Mouse (Mus musculus): ENCODE data around the gene Pex14. TPM values are rescaled to one million over a fixed set of nuclear protein-coding genes. Genes with fewer than 3 reads are reported as not detected.

Gene Pex14
- 49.8 and 53.9 TPM in 2 replicates for polyA plus RNA-seq (2016; fragmentation: Nextera tagmentation; extraction: Ambion mirVana)

DNA sequence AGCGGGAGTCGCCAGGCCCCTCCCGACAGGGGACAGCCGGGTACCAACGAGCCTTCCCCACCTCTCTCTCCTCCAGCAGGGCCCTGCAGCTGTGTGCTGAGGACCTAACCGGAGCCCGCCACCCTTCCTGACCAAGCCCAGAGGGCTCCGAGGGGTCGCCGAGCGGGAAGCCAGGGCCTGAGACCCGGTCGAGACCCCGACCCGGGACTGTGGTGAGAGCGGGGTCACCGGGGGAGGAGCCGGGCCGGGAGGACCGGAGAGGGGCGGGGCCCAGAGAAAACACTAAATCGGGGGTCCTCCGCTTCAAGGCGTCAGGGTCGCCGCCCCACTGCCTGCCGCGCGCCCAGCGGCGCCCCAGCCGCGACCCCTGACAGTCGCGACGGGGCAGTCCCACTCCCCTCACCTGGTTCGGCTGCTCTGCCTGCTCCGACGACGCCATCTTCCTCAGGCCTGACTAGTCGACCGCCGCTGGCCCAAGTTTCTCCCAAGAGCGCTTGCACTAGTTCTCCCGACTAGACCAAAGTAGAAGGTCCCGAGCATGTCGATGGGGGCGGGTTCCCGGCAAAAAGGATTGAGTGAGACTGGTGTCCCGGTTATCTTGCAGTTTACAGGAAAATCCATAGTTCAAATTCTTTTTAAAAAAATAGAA lies at the start of gene Pex14:
Pex14 (minus strand) TSS at position 508 of the 649 bp plus-strand sequence.
- WGBS, result under 1% methylated on average over 48 of the region's 50 CpGs
- Histone ChIP-seq H3K27me3 (no peaks in the 10 kb centered on the region), H3K4me3 (peak within 1 kb of the TSS; percentile 100), H3K36me3 (no peaks in the 10 kb centered on the region), H3K4me1 (peaks cover 19% of the 10 kb centered on the region), H3K4me2 (replicated peaks) (peak within 1 kb of the TSS; percentile 96), H3K27ac (replicated peaks) (0 out of 2 replicates have a peak within 1 kb of the TSS, but pooled peaks have one; percentile 52), H3K9me3 (no peaks in the 10 kb centered on the region), H3K9ac (replicated peaks) (peak within 1 kb of the TSS; percentile 95)
- ATAC-seq (ENCODE audit: low FRiP score, low read depth), result peak; percentile 72

- Histone ChIP-seq H3K9ac (replicated peaks) (no peak overlapping the region), H3K27ac (replicated peaks) (no peak overlapping the region), H3K36me3 (peaks cover 49% of the 10 kb centered on the region), H3K4me1 (no peaks in the 10 kb centered on the region), H3K4me3 (no peak overlapping the region), H3K27me3 (no peaks in the 10 kb centered on the region), H3K9me3 (0 out of 2 replicates have a peak, but pooled peaks cover 3% of the 10 kb centered on the region), H3K4me2 (replicated peaks) (no peak overlapping the region)
- WGBS, result 84% methylated on average over 9 of the region's 9 CpGs
- no peak for ATAC-seq (ENCODE audit: low FRiP score, low read depth)
Measured at GRCm38 (mm10) chr4:149149196-149149595, 49.5 kb upstream of the Pex14 start.

DNA sequence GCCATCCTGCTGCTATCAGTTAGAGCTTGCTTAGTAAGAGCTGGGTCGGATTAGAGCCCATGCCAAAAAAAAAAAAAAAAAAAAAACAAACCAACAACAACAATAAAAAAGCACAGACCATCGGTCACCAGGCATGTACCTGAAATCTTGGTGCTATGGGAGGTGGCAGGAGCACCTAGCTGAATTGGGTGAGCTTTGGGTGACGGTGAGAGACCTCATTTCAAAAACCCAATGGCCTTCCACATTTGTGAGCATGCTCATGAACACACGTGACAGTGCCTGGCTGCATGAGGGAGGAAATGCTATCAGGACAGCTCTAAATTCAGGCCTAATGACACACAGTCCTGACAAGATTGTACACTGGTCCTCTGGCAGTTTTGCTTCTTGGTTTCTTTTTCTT lies 48.4 kb upstream of the Pex14 start:
- no peak for ATAC-seq (ENCODE audit: low FRiP score, low read depth)
- Histone ChIP-seq H3K4me3 (no peak overlapping the region), H3K27me3 (no peaks in the 10 kb centered on the region), H3K27ac (replicated peaks) (no peak overlapping the region), H3K9me3 (0 out of 2 replicates have a peak, but pooled peaks cover 3% of the 10 kb centered on the region), H3K36me3 (peaks cover 38% of the 10 kb centered on the region), H3K9ac (replicated peaks) (no peak overlapping the region), H3K4me2 (replicated peaks) (no peak overlapping the region), H3K4me1 (no peaks in the 10 kb centered on the region)
- WGBS, result 77% methylated on average over 4 of the region's 4 CpGs

DNA sequence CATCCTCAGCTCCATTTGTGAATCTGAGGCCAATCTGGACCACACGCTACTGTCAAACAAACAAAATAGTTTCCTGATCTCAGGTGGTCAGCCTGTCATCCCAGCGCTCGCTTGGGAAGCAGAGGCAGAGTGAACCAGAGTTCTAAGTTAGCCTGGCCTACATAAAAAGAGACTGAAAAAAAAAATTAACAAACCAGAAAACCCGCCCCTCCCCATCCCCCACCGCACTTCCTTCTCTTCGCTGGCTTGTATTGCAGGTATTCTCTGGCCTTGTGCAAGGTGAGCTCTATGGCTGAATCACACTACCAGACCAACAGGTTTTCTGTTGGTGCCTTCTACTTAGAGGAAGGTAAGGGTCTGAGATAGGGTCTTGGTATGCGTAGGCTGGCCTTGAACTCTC lies 47.9 kb upstream of the Pex14 start:
- no peak for ATAC-seq (ENCODE audit: low FRiP score, low read depth)
- Histone ChIP-seq H3K27ac (replicated peaks) (no peak overlapping the region), H3K27me3 (no peaks in the 10 kb centered on the region), H3K9me3 (0 out of 2 replicates have a peak, but pooled peaks cover 3% of the 10 kb centered on the region), H3K4me1 (no peaks in the 10 kb centered on the region), H3K36me3 (peaks cover 32% of the 10 kb centered on the region), H3K4me2 (replicated peaks) (no peak overlapping the region), H3K4me3 (no peak overlapping the region), H3K9ac (replicated peaks) (no peak overlapping the region)
- 89% methylated on average over 7 of the region's 7 CpGs for WGBS

GRCm38 (mm10) chr4:149145151-149145550 lies 45.5 kb upstream of the Pex14 start:
- no peak overlapping the region for H3K27ac ChIP-seq (replicated peaks)
- no peaks in the 10 kb centered on the region for H3K27me3 ChIP-seq
- no peaks in the 10 kb centered on the region for H3K9me3 ChIP-seq

DNA sequence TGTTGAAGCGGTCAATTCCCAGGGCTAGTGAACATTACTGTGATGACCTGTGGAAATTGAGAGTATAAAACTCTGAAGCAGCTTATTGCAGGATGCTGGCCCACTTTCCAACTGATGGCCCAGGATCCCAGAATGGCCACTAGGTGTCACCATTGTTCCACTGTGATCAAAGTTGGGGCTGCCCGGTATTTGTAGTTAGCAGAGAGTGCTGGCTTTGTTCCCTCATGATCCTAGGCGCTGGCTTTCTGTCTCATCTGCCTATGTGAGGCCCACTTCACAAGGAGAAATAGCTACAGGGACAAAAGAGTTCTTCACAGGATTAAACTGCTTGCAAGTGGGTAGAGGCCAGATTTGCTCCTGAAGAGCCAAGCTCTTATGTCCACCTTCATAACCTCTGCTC lies 44.8 kb upstream of the Pex14 start:
- peaks cover 1% of the 10 kb centered on the region for H3K36me3 ChIP-seq
- H3K9ac ChIP-seq (replicated peaks), result no peak overlapping the region
- no peaks in the 10 kb centered on the region for H3K27me3 ChIP-seq
- 0 out of 2 replicates have a peak overlapping the region, but pooled peaks have one; percentile 11 for H3K27ac ChIP-seq (replicated peaks)
- no peaks in the 10 kb centered on the region for H3K4me1 ChIP-seq
- H3K4me3 ChIP-seq, result no peak overlapping the region
- peak; percentile 87 for ATAC-seq (ENCODE audit: low FRiP score, low read depth)
- no peak overlapping the region for H3K4me2 ChIP-seq (replicated peaks)
- H3K9me3 ChIP-seq, result no peaks in the 10 kb centered on the region
- whole genome bisulfite sequencing, result 6% methylated on average over 3 of the region's 3 CpGs

More at GRCm38 (mm10) chr4:149145151-149145550, 45.5 kb upstream of the Pex14 start:
- WGBS, result 75% methylated on average over 4 of the region's 4 CpGs
- no peak for ATAC-seq (ENCODE audit: low FRiP score, low read depth)
- Histone ChIP-seq H3K4me3 (no peak overlapping the region), H3K4me2 (replicated peaks) (no peak overlapping the region), H3K9ac (replicated peaks) (no peak overlapping the region), H3K4me1 (no peaks in the 10 kb centered on the region), H3K36me3 (peaks cover 8% of the 10 kb centered on the region)

GRCm38 (mm10) chr4:149143594-149143993 lies 43.9 kb upstream of the Pex14 start:
- WGBS, result 29% methylated on average over 4 of the region's 4 CpGs
- H3K27me3 ChIP-seq, result no peaks in the 10 kb centered on the region
- no peaks in the 10 kb centered on the region for H3K9me3 ChIP-seq
- no peak overlapping the region for H3K27ac ChIP-seq (replicated peaks)
- ATAC-seq (ENCODE audit: low FRiP score, low read depth), result no peak
- H3K9ac ChIP-seq (replicated peaks), result no peak overlapping the region
- no peak overlapping the region for H3K4me3 ChIP-seq
- no peaks in the 10 kb centered on the region for H3K36me3 ChIP-seq
- no peak overlapping the region for H3K4me2 ChIP-seq (replicated peaks)
- no peaks in the 10 kb centered on the region for H3K4me1 ChIP-seq

DNA sequence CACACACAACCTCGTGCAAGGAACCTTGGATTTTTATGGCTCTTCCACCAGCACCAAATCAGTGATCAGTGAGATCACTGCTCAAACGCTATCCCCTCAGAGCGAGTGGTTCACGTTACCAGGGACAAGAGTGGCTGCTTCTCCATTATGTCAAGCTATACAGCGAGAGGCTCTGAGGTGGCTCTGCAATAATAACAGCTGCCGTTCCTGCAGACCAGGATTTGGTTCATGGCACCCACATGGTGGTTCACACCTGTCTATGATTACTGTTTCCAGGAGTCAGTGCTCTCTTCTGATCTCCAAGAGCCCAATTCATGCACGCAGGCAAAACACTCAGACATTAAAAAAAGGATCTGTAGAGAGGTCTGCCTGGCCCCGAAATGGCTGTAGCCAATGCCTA lies 38.8 kb upstream of the Pex14 start:
- no peak overlapping the region for H3K4me2 ChIP-seq (replicated peaks)
- no peak for ATAC-seq (ENCODE audit: low FRiP score, low read depth)
- peaks cover 7% of the 10 kb centered on the region for H3K4me1 ChIP-seq
- WGBS, result 83% methylated on average over 8 of the region's 8 CpGs
- no peak overlapping the region for H3K9ac ChIP-seq (replicated peaks)
- no peak overlapping the region for H3K4me3 ChIP-seq
- no peak overlapping the region for H3K27ac ChIP-seq (replicated peaks)
- H3K36me3 ChIP-seq, result no peaks in the 10 kb centered on the region
- H3K27me3 ChIP-seq, result no peaks in the 10 kb centered on the region
- no peaks in the 10 kb centered on the region for H3K9me3 ChIP-seq

DNA sequence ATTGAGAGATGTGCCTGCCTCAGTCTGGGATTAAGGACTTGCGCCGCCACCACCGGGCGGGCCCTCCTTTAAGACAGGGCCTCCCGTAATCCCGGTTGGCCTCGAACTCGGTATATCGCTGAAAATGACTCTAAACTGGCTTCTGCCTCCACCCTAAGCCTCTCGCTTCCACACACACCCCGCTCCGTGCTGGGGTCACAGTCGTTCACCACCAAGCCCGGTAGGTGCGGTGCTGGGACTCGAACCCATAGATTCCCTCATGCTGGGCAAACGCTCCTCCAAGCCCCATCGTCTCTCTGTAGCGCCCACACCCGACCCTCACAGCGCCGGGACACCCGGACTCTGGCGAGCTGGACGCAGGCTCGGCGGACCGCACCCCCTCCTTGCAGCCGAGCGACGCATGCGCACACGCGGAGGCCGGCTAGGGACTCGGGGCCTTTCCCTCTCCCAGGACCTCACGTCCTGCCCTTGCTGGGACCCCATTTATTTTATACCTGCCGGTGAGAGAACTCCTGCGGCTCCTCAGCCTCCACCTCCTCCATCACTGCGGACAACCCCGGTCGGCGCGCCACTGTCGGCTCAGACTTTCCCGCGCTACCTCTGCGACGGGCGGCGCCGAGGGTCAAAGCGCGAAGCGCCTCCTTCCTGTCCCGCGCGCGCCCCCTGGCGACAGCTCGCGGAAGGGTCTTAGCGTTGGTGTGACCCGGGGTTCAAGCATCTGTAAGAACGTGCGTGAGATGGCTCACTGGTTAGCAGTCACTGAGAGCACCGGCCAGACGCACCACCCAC lies 37.5 kb upstream of the Pex14 start, which contains the start of gene Cenps:
Cenps (minus strand) TSS at position 648 of the 789 bp plus-strand sequence.
- Histone ChIP-seq H3K4me1 (peaks cover 7% of the 10 kb centered on the region), H3K27ac (replicated peaks) (peak within 1 kb of the TSS; percentile 86), H3K36me3 (no peaks in the 10 kb centered on the region), H3K4me3 (peak within 1 kb of the TSS; percentile 64), H3K27me3 (no peaks in the 10 kb centered on the region), H3K4me2 (replicated peaks) (peak within 1 kb of the TSS; percentile 67), H3K9me3 (no peaks in the 10 kb centered on the region), H3K9ac (replicated peaks) (peak within 1 kb of the TSS; percentile 66)
- ATAC-seq (ENCODE audit: low FRiP score, low read depth), result peak; percentile 93
- under 1% methylated on average over 68 of the region's 68 CpGs for WGBS

DNA sequence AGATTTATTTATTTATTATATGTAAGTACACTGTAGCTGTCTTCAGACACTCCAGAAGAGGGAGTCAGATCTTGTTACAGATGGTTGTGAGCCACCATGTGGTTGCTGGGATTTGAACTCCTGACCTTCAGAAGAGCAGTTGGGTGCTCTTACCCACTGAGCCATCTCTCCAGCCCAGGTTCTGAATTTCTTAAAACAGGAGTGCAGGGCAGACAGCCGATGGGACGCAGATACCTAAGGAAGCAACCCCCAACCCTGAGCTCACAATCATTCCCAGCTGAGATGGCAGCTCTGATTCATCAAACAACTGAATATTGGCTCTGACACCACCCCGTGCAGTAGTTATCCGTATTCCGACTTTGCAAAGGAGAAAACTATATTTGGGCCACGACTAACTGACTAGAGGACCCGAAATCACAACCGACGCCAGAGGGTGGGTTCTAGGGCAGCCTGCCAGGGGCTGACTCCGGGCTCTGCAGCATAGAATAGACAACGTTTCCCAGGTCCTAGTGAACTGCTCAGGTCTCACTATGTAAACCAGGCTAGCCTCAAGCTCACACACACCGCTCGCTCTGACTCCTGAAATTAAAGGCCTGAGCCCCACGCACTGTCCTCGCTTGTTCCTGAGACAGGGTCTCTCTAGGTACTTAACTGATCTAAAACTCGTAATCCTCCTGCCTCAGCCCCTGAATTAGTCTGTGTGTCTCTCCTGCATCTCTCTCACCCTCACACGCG lies 36.6 kb upstream of the Pex14 start:
- no peaks in the 10 kb centered on the region for H3K9me3 ChIP-seq
- peak overlapping the region; percentile 66 for H3K9ac ChIP-seq (replicated peaks)
- H3K36me3 ChIP-seq, result peaks cover 2% of the 10 kb centered on the region; the same call in 1 of the 2 replicates
- WGBS, result 69% methylated on average over 18 of the region's 18 CpGs
- peaks cover 7% of the 10 kb centered on the region for H3K4me1 ChIP-seq
- H3K27ac ChIP-seq (replicated peaks), result peak overlapping the region; percentile 86; the same call in 1 of the 2 replicates
- H3K4me2 ChIP-seq (replicated peaks), result peak overlapping the region; percentile 67
- ATAC-seq (ENCODE audit: low FRiP score, low read depth), result no peak
- peak overlapping the region; percentile 64 for H3K4me3 ChIP-seq
- no peaks in the 10 kb centered on the region for H3K27me3 ChIP-seq

- Histone ChIP-seq H3K4me3 (no peak overlapping the region), H3K27ac (replicated peaks) (no peak overlapping the region), H3K27me3 (no peaks in the 10 kb centered on the region), H3K36me3 (peaks cover 16% of the 10 kb centered on the region), H3K9ac (replicated peaks) (no peak overlapping the region), H3K4me2 (replicated peaks) (no peak overlapping the region), H3K9me3 (no peaks in the 10 kb centered on the region), H3K4me1 (peaks cover 7% of the 10 kb centered on the region)
- no peak for ATAC-seq (ENCODE audit: low FRiP score, low read depth)
- 82% methylated on average over 5 of the region's 5 CpGs for WGBS
Measured at GRCm38 (mm10) chr4:149133395-149133794, 33.7 kb upstream of the Pex14 start.

Measured in midbrain, embryonic 12.5 days (tissue).